Mouse (Mus musculus): ENCODE measurements around the gene Metrnl.

- no peak for TF ChIP-seq POLR2A (IDR thresholded peaks at IDR 0.05; ENCODE audit: low read depth, low read length)
- no peak for TF ChIP-seq USF1 (IDR thresholded peaks at IDR 0.05; ENCODE audit: low read depth, low read length)
- TF ChIP-seq CTCF (conservative IDR thresholded peaks at IDR 0.05 in 1 of 2, IDR thresholded peaks at IDR 0.05 in 1 of 2; ENCODE audit: low read depth in 2 of 2, low read length in 2 of 2), result no peak
- no peak for TF ChIP-seq EP300 (IDR thresholded peaks at IDR 0.05; ENCODE audit: low read length)
- TF ChIP-seq GABPA (IDR thresholded peaks at IDR 0.05; ENCODE audit: insufficient replicate concordance, low read depth, low read length), result no peak
- TF ChIP-seq RAD21 (IDR thresholded peaks at IDR 0.05; ENCODE audit: low read depth, low read length), result no peak
Measured at GRCm38 (mm10) chr11:121743113-121743512, 41.8 kb downstream of the Metrnl start.
